Mouse (Mus musculus) adrenal gland, adult (tissue): ENCODE measurements around the gene Pik3ca.

ENCODE experiments used
- DNase-seq, 2 experiments: peaks; one replicate each; pipeline ENCODE4 v3.0.0; 2022 to 2023; ENCODE audit warnings: low spot score in 1 of 2; ENCODE audit not compliant: inconsistent age in 2 of 2

The Pik3ca gene

GRCm38 (mm10) chr3:32495088-32495770 lies 97.8 kb downstream of the Pik3ca start:
- DNase-seq = no peak

- DNase-seq = no peak
Measured at GRCm38 (mm10) chr3:32495856-32496710, 98.6 kb downstream of the Pik3ca start.

GRCm38 (mm10) chr3:32496711-32497070 lies 99.2 kb downstream of the Pik3ca start:
- peak; percentile 48 to 70 for DNase-seq

- peak; percentile 74 to 88 for DNase-seq
Measured at GRCm38 (mm10) chr3:32500346-32500745, 102.9 kb downstream of the Pik3ca start.

GRCm38 (mm10) chr3:32505841-32506240 lies 108.4 kb downstream of the Pik3ca start:
- no peak for DNase-seq

GRCm38 (mm10) chr3:32506366-32507225 lies 109.1 kb downstream of the Pik3ca start:
- no peak for DNase-seq

- DNase-seq = peak; percentile 76 to 93
Measured at GRCm38 (mm10) chr3:32508666-32509324, 111.3 kb downstream of the Pik3ca start.

- no peak for DNase-seq
Measured at GRCm38 (mm10) chr3:32509496-32510374, 112.3 kb downstream of the Pik3ca start, which contains the start of gene Zfp639. Gene Zfp639 (plus strand): TSS chr3:32510259.

- DNase-seq = peak; percentile 98 to 99
Measured at GRCm38 (mm10) chr3:32510375-32511190, 113.1 kb downstream of the Pik3ca start.

GRCm38 (mm10) chr3:32511191-32511550 lies 113.7 kb downstream of the Pik3ca start:
- peak in 1 of 2 experiments; percentile 35 for DNase-seq

GRCm38 (mm10) chr3:32512686-32513284 lies 115.3 kb downstream of the Pik3ca start:
- DNase-seq = peak in 1 of 2 experiments; percentile 23

- no peak for DNase-seq
Measured at GRCm38 (mm10) chr3:32513528-32513927, 116.1 kb downstream of the Pik3ca start.
